Mouse (Mus musculus) cortical plate, adult 2 months (tissue): ENCODE results near the gene Scoc.

Source experiments
- CTCF ChIP-seq: fragments of 200-500 bp; IDR thresholded peaks from 2 replicates; pipeline ENCODE4 v1.5.1; 2011; ENCODE audit warnings: mild to moderate bottlenecking, control low read depth, low read length; ENCODE audit not compliant: insufficient read depth; ENCODE audit errors: extremely low read depth
- POLR2A ChIP-seq: fragments of 200-500 bp; IDR thresholded peaks from 2 replicates; pipeline ENCODE4 v1.6.1; 2011; ENCODE audit warnings: mild to moderate bottlenecking, low read length, control low read depth; ENCODE audit not compliant: insufficient read depth; ENCODE audit errors: extremely low read depth

GRCm38 (mm10) chr8:83426949-83427348 lies 31.2 kb downstream of the Scoc start:
- TF ChIP-seq CTCF (no peak), POLR2A (no peak)
